28 mouse cellular contexts compared by ENCODE assay signal in the genomic region with DNA sequence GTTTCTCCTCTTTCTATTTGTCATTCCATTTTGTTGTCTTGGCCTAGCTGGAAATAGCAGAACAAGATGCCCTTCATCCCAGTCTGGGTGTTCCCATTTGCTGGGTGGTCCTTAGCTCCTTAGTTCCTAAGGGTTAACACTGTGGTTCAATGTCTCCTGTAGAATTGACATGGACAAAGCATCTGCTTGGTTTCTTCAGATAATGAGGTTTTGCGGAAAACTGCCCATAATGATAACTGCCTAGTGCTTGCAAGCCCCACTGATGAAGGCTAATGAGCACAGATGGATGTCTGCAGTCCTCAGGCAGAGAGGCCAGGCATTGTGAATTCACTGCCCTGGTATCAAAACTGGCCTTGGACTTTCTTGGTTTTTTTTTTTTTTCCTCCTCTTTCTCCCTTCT.
"Had no signal": no experiment of that assay in that cellular context is flagged by ENCODE, and none has a peak within 500 bp of the region (broad histone marks: within the 10 kb centered on the region; RNA-seq: fewer than 3 reads in every experiment).

No protein-coding gene starts in this region.

- H3K9me3 ChIP-seq: embryonic facial prominence, embryonic 12.5 days; embryonic facial prominence, embryonic 13.5 days; embryonic facial prominence, embryonic 15.5 days; forebrain, embryonic 10.5 days; forebrain, embryonic 12.5 days; forebrain, embryonic 13.5 days; forebrain, embryonic 15.5 days had no signal

- H3K9ac ChIP-seq: embryonic facial prominence, embryonic 12.5 days; embryonic facial prominence, embryonic 13.5 days; embryonic facial prominence, embryonic 15.5 days; forebrain, embryonic 12.5 days; forebrain, embryonic 13.5 days; forebrain, embryonic 15.5 days; forebrain, postnatal 0 days had no signal

- H3K4me3 ChIP-seq: embryonic facial prominence, embryonic 12.5 days; embryonic facial prominence, embryonic 13.5 days; embryonic facial prominence, embryonic 15.5 days; erythroblast, embryonic 14.5 days; forebrain, embryonic 10.5 days; forebrain, embryonic 12.5 days; forebrain, embryonic 13.5 days; forebrain, embryonic 15.5 days; gastrocnemius, adult 2 months; heart, adult 2 months had no signal

- H3K36me3 ChIP-seq: embryonic facial prominence, embryonic 12.5 days; embryonic facial prominence, embryonic 13.5 days; embryonic facial prominence, embryonic 15.5 days; forebrain, embryonic 10.5 days; forebrain, embryonic 12.5 days; forebrain, embryonic 15.5 days had no signal

- H3K27ac ChIP-seq: embryonic facial prominence, embryonic 12.5 days; embryonic facial prominence, embryonic 13.5 days; embryonic facial prominence, embryonic 15.5 days; forebrain, embryonic 10.5 days; forebrain, embryonic 12.5 days; forebrain, embryonic 13.5 days; forebrain, embryonic 15.5 days; gastrocnemius, adult 2 months; heart, adult 2 months had no signal

- H3K4me1 ChIP-seq: embryonic facial prominence, embryonic 12.5 days; embryonic facial prominence, embryonic 13.5 days; embryonic facial prominence, embryonic 15.5 days; forebrain, embryonic 10.5 days; forebrain, embryonic 12.5 days; forebrain, embryonic 15.5 days had no signal

- ATAC-seq: forebrain, embryonic 13.5 days; forebrain, embryonic 14.5 days; forebrain, embryonic 15.5 days; forebrain, embryonic 16.5 days; forebrain, postnatal 0 days had no signal

- H3K4me2 ChIP-seq: embryonic facial prominence, embryonic 12.5 days; embryonic facial prominence, embryonic 13.5 days; embryonic facial prominence, embryonic 15.5 days; forebrain, embryonic 12.5 days; forebrain, embryonic 13.5 days; forebrain, embryonic 15.5 days had no signal

- DNase-seq: cerebellum, adult 2 months; cerebellum, adult 8-10 months; cerebellum, adult 9-10 months; cerebellum, adult 9-11 months; cerebellum, postnatal 10 days; cerebellum, postnatal 14 days; cerebellum, postnatal 25 days; cerebellum, postnatal 36 days; embryo, embryonic 11 days; forebrain, postnatal 0 days; gastrocnemius, adult 2 months; gastrocnemius, postnatal 10 days; gastrocnemius, postnatal 14 days; gastrocnemius, postnatal 25 days; gastrocnemius, postnatal 36 days; heart, adult 11 months; heart, adult 18-20 months; heart, adult 2 months had no signal

- H3K27me3 ChIP-seq: embryonic facial prominence, embryonic 12.5 days; embryonic facial prominence, embryonic 13.5 days; embryonic facial prominence, embryonic 15.5 days; forebrain, embryonic 12.5 days; forebrain, embryonic 13.5 days; forebrain, embryonic 15.5 days had no signal
